Mouse (Mus musculus) erythroblast, embryonic 14.5 days (primary cell): Measurements from ENCODE around the gene Zfp61.

ENCODE experiments used
- GATA1 ChIP-seq: IDR thresholded peaks from 2 replicates; pipeline ENCODE4 v1.6.1; 2012; ENCODE audit warnings: low read length, inconsistent platforms, mixed read lengths
- TAL1 ChIP-seq: IDR thresholded peaks from 3 replicates; pipeline ENCODE4 v1.6.1; 2012; ENCODE audit warnings: low read length, inconsistent platforms, mixed read lengths

- TF ChIP-seq GATA1, result no peak
- no peak for TF ChIP-seq TAL1
Observed at GRCm38 (mm10) chr7:24288512-24288911, 12.5 kb downstream of the Zfp61 start.
